Mouse (Mus musculus) brain, embryonic 18.5 days (tissue): ENCODE data around the gene Atrnl1.

Experiments
- DNase-seq: peaks from one replicate; pipeline ENCODE4 v3.0.0-alpha.2; 2012; ENCODE audit warnings: low read depth, low spot score

Gene Atrnl1

DNA sequence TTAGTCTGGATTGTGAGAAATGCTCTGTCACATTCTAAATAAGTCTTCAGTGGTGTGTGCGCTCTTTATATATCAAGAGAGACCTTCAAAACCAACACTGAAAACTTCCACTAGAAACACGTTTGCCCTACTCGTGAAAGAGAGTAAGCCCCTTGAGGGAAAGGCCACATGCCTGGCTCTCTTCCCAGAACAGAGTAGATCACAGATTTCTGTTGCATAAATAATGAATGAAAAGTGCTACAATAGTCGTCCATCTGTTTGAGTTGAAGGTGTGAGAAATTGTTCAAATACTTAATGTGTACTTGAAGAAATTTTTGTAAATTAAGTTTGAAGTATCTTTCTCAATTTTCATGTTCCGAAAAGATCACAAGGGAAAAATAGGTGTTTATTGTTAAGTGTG lies 312.2 kb downstream of the Atrnl1 start:
- DNase-seq: no peak

- DNase-seq: no peak
Observed at GRCm38 (mm10) chr19:57924856-57925255, 314.0 kb downstream of the Atrnl1 start.

GRCm38 (mm10) chr19:57925681-57926080 lies 314.8 kb downstream of the Atrnl1 start:
- DNase-seq: no peak

DNA sequence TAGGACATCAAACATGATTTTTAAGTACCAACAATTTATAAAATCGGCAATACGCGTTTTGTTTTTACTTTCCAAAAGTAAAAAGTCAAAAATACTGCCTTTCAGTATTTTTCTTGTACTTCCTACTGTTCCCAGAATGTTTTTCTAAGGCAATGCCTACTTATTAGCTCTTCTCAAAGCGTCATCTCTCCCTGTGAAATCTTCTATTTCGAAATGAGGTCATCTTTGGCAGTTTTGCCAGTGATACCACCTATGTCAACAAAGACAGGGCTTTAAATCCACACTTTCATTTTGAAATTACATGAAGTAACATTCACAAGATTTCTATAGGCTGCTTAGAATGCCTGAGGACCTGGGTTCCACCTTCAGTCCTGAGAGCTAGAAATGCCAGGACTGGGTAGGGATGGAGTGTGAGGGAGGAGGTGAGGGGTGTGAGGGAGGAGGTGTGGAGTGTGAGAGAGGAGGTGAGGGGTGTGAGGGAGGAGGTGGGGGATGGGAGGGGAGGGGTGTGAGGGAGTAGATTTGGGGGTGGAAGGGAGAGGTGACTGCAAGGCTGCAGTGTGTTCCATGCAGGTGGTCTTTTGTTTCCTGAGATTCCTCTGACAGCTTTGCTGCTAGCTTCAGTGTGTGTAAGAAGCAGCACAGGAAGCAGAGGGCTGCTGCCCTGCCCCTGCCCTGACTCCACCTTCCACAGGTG lies 315.5 kb downstream of the Atrnl1 start:
- DNase-seq: no peak

DNA sequence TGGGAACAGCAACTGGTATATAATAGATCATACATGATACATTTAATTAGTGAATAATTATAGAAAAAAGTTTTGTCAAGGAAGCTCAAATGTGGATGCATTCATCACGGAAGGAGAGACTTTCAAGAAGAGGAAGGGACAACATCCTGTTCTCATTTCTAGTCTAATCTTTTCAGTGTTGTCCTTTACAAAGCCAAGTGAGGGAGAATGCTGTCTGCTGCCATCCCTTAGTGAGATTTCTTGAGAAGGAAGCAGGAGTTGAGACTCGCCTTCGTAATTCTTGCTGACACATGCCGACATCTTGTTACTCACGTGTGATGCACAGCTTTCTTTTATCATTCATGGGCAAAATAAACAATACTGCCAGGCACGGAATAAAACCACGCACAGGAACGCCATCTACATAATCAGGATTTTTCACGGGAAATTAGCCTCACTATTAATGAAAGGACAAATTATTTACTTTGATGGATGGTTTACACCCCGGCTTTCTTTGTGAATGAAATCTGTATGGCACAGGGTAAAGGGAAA lies 316.2 kb downstream of the Atrnl1 start:
- DNase-seq: no peak

DNA sequence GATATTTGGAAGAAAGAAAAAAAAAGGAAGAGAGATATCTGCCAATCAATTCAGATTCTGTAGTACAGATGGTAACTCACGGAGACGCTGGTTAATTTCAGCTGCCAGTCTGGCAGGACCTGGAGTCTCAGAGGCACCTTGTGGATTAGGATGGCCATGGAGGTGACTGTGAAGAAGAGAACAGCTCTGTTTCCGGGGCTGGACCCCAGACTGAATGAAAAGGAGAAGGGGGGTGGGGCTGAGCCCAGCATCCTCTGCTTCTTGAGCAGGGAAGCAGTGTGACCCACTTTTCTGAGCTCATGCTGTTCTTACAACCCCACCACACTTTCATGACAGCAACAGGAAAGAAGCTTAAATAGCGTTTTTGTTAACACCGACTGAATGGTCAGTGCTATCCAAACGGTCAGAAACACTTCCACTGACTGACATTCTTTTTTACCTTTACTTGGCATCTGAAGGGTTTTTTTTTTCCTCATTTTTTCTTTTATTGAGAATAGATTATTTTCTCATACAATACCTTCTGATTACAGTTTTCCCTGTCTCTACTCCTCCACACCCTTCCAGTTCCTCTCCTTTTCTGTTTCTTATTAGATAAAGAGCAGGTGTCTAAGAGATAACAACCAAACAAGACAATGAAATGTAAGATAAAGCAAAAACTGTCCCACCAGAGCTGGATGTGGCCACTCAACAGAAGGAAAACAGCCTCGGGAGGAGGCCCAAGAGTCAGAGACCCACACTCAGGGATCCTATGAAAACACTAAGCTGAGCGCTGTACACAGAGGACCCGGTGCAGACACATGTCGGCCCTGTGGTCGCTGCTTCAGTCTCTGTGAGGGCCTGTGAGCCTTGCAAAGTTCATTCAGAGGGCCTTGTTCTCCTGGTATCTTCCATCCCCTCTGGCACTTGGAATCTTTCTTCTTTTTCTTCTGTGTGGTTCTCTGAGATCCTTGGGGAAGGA lies 317.0 kb downstream of the Atrnl1 start:
- no peak for DNase-seq

DNA sequence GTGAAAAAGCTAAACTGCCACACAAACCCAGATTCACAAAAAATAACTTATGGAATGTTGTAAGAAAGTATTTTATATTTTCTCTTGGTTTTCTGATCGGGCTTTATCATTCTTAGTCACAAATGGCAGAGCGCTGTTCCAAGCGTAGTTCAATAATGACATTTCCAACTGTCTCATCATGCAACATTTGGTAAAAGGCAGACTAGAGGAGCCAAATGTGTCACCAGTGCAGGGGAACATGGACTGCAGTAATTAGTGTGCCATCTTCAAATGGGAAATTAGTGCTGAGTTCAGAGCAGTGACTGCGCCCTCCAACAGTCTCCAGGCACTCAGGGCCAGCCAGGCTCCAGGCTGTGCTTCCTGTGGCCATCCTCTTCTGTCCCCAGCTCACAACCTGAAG lies 320.8 kb downstream of the Atrnl1 start:
- no peak for DNase-seq

GRCm38 (mm10) chr19:57936865-57937264 lies 326.0 kb downstream of the Atrnl1 start:
- DNase-seq: no peak

- no peak for DNase-seq
Observed at GRCm38 (mm10) chr19:57939166-57939565, 328.3 kb downstream of the Atrnl1 start.

- DNase-seq: no peak
Observed at GRCm38 (mm10) chr19:57941529-57941928, 330.7 kb downstream of the Atrnl1 start.

- no peak for DNase-seq
Observed at GRCm38 (mm10) chr19:57942281-57942680, 331.4 kb downstream of the Atrnl1 start.

- DNase-seq: no peak
Observed at GRCm38 (mm10) chr19:57943308-57943707, 332.5 kb downstream of the Atrnl1 start.

GRCm38 (mm10) chr19:57944680-57945079 lies 333.8 kb downstream of the Atrnl1 start:
- DNase-seq: no peak

DNA sequence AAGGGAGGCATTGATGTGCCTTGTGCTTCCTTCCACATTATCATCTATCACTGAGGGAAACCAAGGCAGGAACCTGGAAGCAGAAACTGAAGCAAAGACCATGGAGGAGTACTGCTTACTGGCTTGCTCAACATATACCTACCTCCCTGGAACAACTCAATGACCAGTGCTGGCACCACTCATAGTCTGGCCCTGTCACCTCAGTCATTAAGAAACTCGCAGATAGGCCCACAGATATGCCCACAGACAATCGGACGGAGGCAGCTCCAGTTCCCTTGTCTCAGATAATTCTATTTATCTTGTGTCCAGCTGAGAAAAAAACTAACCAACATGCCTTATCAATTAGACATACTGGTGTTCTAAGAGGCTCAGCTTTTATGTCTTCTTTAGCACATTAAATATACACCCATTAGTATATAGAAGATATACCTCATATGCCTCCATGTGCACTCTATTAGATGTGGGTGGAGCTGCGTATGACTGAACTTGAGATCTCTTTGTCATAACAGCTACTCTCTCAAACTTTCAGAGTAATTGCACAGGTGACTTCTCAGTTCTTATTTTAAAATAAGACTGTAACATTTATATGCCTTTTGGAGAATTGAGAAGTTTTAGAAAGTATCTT lies 334.9 kb downstream of the Atrnl1 start:
- no peak for DNase-seq

DNA sequence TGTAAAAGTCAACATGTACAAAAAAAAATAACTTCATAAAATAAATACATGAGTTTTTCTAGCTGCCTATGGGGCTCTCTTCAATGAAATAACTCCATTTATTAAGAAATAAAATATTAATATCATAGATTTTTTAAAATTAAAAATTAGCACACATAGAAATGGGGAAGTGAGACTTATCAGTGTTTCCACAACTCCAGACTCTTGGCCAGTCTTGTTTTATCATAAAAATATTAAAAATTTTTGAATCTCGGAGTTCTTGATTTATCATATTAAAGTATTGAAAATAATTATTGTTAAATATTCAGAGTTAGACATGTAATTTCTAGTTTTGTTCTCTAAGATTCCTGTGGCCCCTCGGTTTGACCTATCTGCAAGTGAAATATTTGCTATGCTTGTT lies 337.7 kb downstream of the Atrnl1 start:
- no peak for DNase-seq

DNA sequence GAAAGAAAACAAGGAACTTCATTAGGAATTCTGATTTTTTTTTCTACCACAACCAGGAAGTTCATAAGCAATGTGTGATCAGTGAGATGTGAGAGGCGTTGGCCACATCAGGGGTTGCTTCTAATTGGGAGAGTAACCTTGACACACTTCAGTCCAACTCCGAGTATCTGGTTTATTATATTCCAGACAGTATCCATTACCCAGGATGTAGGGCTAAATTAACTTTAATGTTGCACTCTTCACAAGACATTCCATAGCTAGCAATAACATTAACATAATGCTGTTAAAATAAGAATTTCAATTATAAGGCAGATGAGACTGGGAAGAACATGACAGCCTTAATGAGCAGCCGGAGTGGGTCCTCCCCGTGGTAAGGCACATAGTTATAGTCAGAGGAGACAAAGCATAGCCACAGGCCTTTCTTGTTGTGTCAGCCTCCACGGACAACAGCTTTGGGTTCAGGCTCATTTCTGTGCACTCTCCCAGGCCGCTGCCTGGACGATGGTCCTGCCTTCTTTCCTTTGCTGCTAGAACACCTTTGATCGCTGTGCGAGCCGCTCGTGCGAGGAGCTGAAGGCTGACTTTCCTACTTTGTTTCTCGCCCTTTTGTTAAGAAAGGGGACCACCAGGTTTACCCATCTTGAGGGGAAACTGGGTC lies 338.6 kb downstream of the Atrnl1 start:
- no peak for DNase-seq

DNA sequence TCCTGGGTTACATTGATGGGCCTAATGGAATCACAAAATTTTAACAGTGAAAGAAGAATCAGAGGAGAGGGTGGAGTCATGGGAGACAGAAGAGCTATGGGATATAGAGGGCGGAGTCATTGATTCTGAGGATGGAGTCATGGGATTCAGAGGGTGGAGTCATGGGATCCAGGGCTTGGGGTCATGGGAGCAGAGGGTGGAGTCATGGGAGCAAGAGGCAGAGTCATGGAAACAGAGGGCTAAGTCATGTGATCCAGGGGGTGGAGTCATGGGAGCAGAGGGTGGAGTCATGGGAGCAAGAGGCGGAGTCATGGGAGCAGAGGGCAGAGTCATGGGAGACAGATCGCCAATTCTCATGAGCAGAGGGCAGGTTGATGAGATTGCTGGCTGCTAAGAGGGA lies 343.3 kb downstream of the Atrnl1 start:
- no peak for DNase-seq

- no peak for DNase-seq
Observed at GRCm38 (mm10) chr19:57956459-57956858, 345.6 kb downstream of the Atrnl1 start.

DNA sequence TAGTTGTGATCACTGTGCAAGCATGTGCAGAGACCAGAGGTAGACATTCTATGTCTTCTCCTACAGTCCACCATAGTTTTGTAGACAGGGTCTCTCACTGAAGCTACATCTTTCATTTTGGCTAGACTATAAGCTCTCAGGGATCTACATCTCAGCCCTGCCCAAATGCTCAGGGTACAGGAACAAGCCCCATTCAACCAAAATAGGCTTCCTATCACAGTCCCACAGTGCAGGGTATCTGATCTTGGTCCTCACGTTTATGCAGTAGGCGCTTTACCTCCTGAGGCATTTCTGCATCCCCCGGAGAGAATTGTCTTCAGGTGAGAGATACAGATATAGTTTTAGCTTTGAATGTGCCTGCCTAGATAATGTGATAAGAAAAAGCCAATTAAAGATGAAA lies 346.5 kb downstream of the Atrnl1 start:
- DNase-seq: no peak

DNA sequence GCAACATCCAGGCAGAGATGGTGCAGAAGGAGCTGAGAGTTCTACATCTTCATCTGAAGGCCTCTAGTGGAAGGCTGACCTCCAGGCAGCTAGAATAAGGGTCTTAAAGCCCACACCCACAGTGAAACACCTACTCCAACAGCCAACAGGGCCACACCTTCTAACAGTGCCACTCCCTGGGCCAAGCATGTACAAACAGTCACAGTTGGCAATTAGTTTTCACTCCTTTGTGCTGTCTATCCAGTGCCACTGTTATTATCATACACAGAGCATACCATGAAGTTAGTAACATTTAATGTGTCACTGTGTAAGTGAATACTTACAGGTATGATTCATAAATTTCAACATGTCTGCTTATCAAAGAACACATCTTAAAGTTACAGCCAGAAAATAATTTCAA lies 347.3 kb downstream of the Atrnl1 start:
- no peak for DNase-seq

- no peak for DNase-seq
Observed at GRCm38 (mm10) chr19:57958726-57959125, 347.9 kb downstream of the Atrnl1 start.

DNA sequence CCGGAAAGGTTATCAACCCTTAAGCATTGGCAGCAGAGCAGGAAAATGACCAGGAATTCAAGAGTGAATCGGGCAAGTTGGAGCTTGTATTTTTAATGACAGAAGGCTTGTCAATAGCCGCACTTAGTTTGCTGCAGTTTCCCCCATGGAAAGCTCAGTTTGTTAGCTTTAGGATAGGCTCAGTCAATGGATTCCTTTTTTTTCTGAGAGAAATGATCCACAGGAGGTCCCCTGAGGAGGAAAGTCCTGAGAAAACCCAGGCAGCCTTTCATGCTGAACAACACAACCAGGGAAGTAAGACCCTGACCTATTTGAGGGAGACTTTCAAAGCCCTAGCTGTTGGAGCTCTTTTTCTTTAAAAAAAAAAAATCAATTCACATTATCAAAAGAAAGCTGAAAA lies 350.5 kb downstream of the Atrnl1 start:
- DNase-seq: no peak
